Mouse (Mus musculus): ENCODE measurements around the gene Mbnl1. TPM values are rescaled to one million over a fixed set of nuclear protein-coding genes. Genes with fewer than 3 reads are reported as not detected.

Gene Mbnl1
- polyA plus RNA-seq, 1 experiment from 2014 or later, result 73.3 TPM

GRCm38 (mm10) chr3:60498646-60499045 lies 26.0 kb downstream of the Mbnl1 start:
- H3K4me2 ChIP-seq (ENCODE audit: low read depth, low read length), result peak overlapping the region; percentile 91
- no peaks in the 10 kb centered on the region for H3K27me3 ChIP-seq (ENCODE audit: insufficient read depth, low read length)
- 28% methylated on average over 3 of the region's 3 CpGs for WGBS (ENCODE audit: insufficient replicate concordance)
- no peak for ATAC-seq
- H3K4me3 ChIP-seq (ENCODE audit: low read depth, low read length), result no peak overlapping the region
- TF ChIP-seq EP300 (IDR thresholded peaks at IDR 0.05; ENCODE audit: low read depth), result no peak
- no peak for TF ChIP-seq CTCF (IDR thresholded peaks at IDR 0.05; ENCODE audit: low read depth)
- peak overlapping the region; percentile 99 for H3K27ac ChIP-seq (ENCODE audit: low read depth)
- H3K36me3 ChIP-seq (replicated peaks; ENCODE audit: insufficient read depth, low read length), result no peaks in the 10 kb centered on the region; the same call in 1 of the 2 replicates
- no peak for DNase-seq
- H3K9ac ChIP-seq (replicated peaks), result peak overlapping the region; percentile 23; the same call in 1 of the 2 replicates
- peaks cover 32% of the 10 kb centered on the region for H3K4me1 ChIP-seq (ENCODE audit: insufficient read depth)
- no peaks in the 10 kb centered on the region for H3K9me3 ChIP-seq (ENCODE audit: low read length)

GRCm38 (mm10) chr3:60499157-60499578 lies 26.5 kb downstream of the Mbnl1 start:
- Histone ChIP-seq H3K4me3 (ENCODE audit: low read depth, low read length) (no peak overlapping the region), H3K27ac (ENCODE audit: low read depth) (peak overlapping the region; percentile 99), H3K9me3 (ENCODE audit: low read length) (no peaks in the 10 kb centered on the region), H3K9ac (replicated peaks) (peak overlapping the region; percentile 23; the same call in 1 of the 2 replicates), H3K4me1 (ENCODE audit: insufficient read depth) (peaks cover 34% of the 10 kb centered on the region), H3K36me3 (replicated peaks; ENCODE audit: insufficient read depth, low read length) (no peaks in the 10 kb centered on the region; the same call in 1 of the 2 replicates), H3K4me2 (ENCODE audit: low read depth, low read length) (peak overlapping the region; percentile 91), H3K27me3 (ENCODE audit: insufficient read depth, low read length) (no peaks in the 10 kb centered on the region)
- no peak for TF ChIP-seq CTCF (IDR thresholded peaks at IDR 0.05; ENCODE audit: low read depth)
- peak; percentile 16; the same call in 1 of the 2 replicates for TF ChIP-seq EP300 (IDR thresholded peaks at IDR 0.05; ENCODE audit: low read depth)
- DNase-seq (no peak), ATAC-seq (no peak)
- WGBS (ENCODE audit: insufficient replicate concordance), result 14% methylated on average over 6 of the region's 6 CpGs

DNA sequence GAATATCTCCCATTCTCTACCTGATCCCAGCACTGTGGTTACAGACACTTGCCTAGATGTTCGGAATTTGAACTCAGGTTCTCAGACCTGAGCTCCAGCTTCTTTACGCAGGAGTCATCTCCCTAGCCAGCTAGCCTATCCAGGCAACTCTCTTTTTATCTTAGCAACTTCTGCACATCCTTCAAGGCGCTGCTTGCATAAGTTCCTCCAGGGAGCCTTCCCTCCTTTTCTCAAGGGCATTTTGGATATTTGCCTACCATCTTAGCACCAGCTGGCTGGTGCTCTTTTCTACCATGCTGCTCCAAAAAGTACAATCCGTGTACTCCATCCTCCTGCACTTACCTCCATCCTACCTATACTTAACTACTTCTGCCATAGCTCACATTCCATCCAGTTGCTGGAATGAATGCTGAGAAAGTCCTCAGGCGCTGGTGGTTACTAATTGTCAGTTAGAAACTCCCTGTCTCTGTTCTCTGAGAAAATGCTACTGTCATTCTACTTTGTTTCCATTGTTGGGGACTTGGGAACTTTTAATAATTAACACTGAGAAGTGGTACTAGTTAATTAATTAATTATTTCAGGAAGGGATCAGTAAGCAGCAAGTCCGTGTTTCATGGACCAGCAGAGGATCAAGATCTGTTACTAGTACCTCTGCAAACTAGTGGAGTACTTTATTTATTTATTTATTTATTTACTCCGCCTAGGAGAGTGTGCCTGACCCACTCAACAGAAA lies 27.3 kb downstream of the Mbnl1 start:
- H3K4me3 ChIP-seq (ENCODE audit: low read depth, low read length), result peak overlapping the region; percentile 93
- no peaks in the 10 kb centered on the region; the same call in 1 of the 2 replicates for H3K36me3 ChIP-seq (replicated peaks; ENCODE audit: insufficient read depth, low read length)
- peak overlapping the region; percentile 99 for H3K27ac ChIP-seq (ENCODE audit: low read depth)
- ATAC-seq, result no peak
- TF ChIP-seq EP300 (IDR thresholded peaks at IDR 0.05; ENCODE audit: low read depth), result no peak
- H3K4me2 ChIP-seq (ENCODE audit: low read depth, low read length), result peak overlapping the region; percentile 91
- H3K9ac ChIP-seq (replicated peaks), result peak overlapping the region; percentile 97
- H3K27me3 ChIP-seq (ENCODE audit: insufficient read depth, low read length), result no peaks in the 10 kb centered on the region
- H3K4me1 ChIP-seq (ENCODE audit: insufficient read depth), result peaks cover 40% of the 10 kb centered on the region
- H3K9me3 ChIP-seq (ENCODE audit: low read length), result no peaks in the 10 kb centered on the region
- no peak for DNase-seq
- 31% methylated on average over 7 of the region's 7 CpGs for WGBS (ENCODE audit: insufficient replicate concordance)

DNA sequence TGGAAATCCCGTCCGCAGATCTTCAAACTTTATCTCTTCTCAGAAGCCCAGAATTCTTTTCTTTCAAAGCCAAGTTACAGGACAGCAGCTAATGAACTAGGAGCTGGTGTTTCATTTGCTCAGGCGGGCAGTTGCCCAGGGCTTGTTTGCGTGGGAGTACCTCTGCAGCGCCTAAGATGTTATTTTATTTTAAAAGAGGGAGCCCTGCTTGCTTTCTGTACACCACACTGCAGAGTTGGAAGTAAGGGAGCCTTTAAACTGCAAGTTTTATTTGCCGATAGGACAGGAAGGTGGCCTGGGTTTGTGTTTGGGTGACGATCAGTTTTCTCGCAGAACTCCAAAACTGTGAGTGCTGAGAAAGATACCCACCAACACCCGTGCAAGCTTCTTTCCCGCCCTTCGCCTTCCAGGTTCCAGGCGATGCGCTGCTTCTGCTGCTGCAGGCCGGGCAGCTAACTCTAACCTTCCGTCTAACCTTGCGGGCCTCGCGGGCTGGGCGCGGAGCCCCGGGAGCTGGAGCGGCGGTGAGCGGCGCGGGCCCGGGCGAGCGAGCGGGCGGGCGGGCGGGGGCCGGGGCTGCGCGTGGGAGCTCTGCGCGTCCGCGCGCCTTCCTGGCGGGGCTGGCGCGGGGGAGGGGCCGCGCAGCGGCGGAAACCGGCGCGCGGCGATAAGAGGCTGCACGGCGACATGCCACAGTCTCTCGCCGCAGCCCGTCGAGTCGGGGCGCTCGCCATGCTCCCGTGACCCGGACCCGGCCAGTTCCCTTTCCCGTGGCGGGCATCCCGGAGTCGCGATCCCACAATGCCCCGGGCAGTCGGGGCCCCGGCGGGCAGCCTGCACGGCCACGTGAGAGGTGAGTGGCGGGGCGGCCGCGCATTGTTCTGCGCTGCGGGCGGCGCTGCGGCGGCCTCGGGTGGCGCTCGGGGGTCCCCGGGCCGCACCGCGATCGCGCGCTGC lies 28.2 kb downstream of the Mbnl1 start:
- WGBS (ENCODE audit: insufficient replicate concordance), result under 1% methylated on average over 50 of the region's 96 CpGs
- peaks cover 43% of the 10 kb centered on the region for H3K4me1 ChIP-seq (ENCODE audit: insufficient read depth)
- no peak for TF ChIP-seq EP300 (IDR thresholded peaks at IDR 0.05; ENCODE audit: low read depth)
- TF ChIP-seq CTCF (IDR thresholded peaks at IDR 0.05; ENCODE audit: low read depth), result no peak
- H3K36me3 ChIP-seq (replicated peaks; ENCODE audit: insufficient read depth, low read length), result no peaks in the 10 kb centered on the region; the same call in 1 of the 2 replicates
- no peaks in the 10 kb centered on the region for H3K9me3 ChIP-seq (ENCODE audit: low read length)
- peak overlapping the region; percentile 99 for H3K27ac ChIP-seq (ENCODE audit: low read depth)
- no peaks in the 10 kb centered on the region for H3K27me3 ChIP-seq (ENCODE audit: insufficient read depth, low read length)
- peak overlapping the region; percentile 91 for H3K4me2 ChIP-seq (ENCODE audit: low read depth, low read length)
- peak; percentile 85 for DNase-seq
- peak; percentile 86 for ATAC-seq
- peak overlapping the region; percentile 93 for H3K4me3 ChIP-seq (ENCODE audit: low read depth, low read length)
- peak overlapping the region; percentile 97 for H3K9ac ChIP-seq (replicated peaks)

DNA sequence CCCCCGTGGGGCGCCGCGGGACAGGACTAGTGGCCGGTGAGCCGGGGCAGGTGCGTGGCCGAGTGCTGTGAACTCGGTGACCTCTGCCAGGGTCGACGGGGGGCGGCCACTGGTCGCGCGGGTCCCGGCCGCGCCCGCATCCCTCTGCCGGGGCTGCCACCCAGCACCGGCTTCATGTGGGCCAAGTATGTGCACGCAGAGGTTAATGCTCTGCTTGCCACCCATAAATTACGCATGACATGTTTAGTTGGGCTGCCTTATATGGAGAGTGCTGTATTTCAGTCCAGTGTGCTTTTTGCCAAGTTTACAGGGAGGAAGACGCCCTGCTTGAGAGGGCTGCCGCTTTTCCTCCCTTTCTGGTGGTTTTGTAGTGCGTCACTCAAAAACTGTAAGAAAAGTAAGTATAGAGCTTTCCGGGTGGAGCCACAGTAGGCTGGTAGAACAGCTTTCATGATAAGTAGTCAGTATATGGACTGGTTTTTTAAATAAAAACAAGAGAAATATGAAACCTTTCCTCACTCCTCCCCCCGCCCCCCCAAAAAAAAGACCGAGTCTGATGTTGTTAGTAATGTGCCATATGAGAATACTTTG lies 29.0 kb downstream of the Mbnl1 start:
- peak overlapping the region; percentile 93 for H3K4me3 ChIP-seq (ENCODE audit: low read depth, low read length)
- DNase-seq, result no peak
- TF ChIP-seq EP300 (IDR thresholded peaks at IDR 0.05; ENCODE audit: low read depth), result no peak
- no peak for TF ChIP-seq CTCF (IDR thresholded peaks at IDR 0.05; ENCODE audit: low read depth)
- peak; percentile 58 for ATAC-seq
- no peaks in the 10 kb centered on the region for H3K9me3 ChIP-seq (ENCODE audit: low read length)
- peak overlapping the region; percentile 91 for H3K4me2 ChIP-seq (ENCODE audit: low read depth, low read length)
- H3K9ac ChIP-seq (replicated peaks), result peak overlapping the region; percentile 97
- H3K4me1 ChIP-seq (ENCODE audit: insufficient read depth), result peaks cover 41% of the 10 kb centered on the region
- no peaks in the 10 kb centered on the region; the same call in 1 of the 2 replicates for H3K36me3 ChIP-seq (replicated peaks; ENCODE audit: insufficient read depth, low read length)
- under 1% methylated on average over 29 of the region's 29 CpGs for WGBS (ENCODE audit: insufficient replicate concordance)
- H3K27ac ChIP-seq (ENCODE audit: low read depth), result peak overlapping the region; percentile 99
- H3K27me3 ChIP-seq (ENCODE audit: insufficient read depth, low read length), result no peaks in the 10 kb centered on the region
